Mouse (Mus musculus) frontal cortex, postnatal 14 days (tissue): Measurements from ENCODE around the gene Kcnh2.
"Not testable (repeated sequence)": the region's sequence is repeated elsewhere in the genome, so short reads cannot be mapped to it uniquely, and the experiment has no call there.

Experiments used
- DNase-seq, 2 experiments: peaks; one replicate each; pipeline ENCODE4 v3.0.0; 2022; ENCODE audit warnings: low spot score in 2 of 2

The Kcnh2 gene

GRCm38 (mm10) chr5:24351278-24351677 lies at the start of gene Kcnh2:
TSS of gene Kcnh2 (minus strand) at chr5:24351604.
- DNase-seq: no peak

- DNase-seq: no peak
Observed at GRCm38 (mm10) chr5:24400362-24400761, 49.0 kb upstream of the Kcnh2 start.

GRCm38 (mm10) chr5:24399686-24400085 lies 48.3 kb upstream of the Kcnh2 start:
- DNase-seq: no peak

GRCm38 (mm10) chr5:24396254-24396653 lies 44.9 kb upstream of the Kcnh2 start:
- DNase-seq: not testable (repeated sequence)

- peak; percentile 94 to 95 for DNase-seq
Observed at GRCm38 (mm10) chr5:24394165-24394894, 42.9 kb upstream of the Kcnh2 start.

GRCm38 (mm10) chr5:24393392-24393997 lies 42.1 kb upstream of the Kcnh2 start, which contains the start of gene Abcb8:
TSS of gene Abcb8 (plus strand) at chr5:24393663.
- DNase-seq: peak; percentile 72 to 76

GRCm38 (mm10) chr5:24392724-24393123 lies 41.3 kb upstream of the Kcnh2 start:
- DNase-seq: no peak

- no peak for DNase-seq
Observed at GRCm38 (mm10) chr5:24391864-24392263, 40.5 kb upstream of the Kcnh2 start, which contains the start of gene Atg9b. TSS of gene Atg9b (minus strand) at chr5:24392143.

GRCm38 (mm10) chr5:24389658-24390020 lies 38.2 kb upstream of the Kcnh2 start:
- DNase-seq: no peak

- no peak for DNase-seq
Observed at GRCm38 (mm10) chr5:24389011-24389657, 37.7 kb upstream of the Kcnh2 start.

GRCm38 (mm10) chr5:24388246-24388915 lies 37.0 kb upstream of the Kcnh2 start:
- no peak for DNase-seq

GRCm38 (mm10) chr5:24387264-24388241 lies 36.1 kb upstream of the Kcnh2 start:
- peak; percentile 60 to 61 for DNase-seq

GRCm38 (mm10) chr5:24385887-24386550 lies 34.6 kb upstream of the Kcnh2 start:
- DNase-seq: no peak

GRCm38 (mm10) chr5:24385374-24385773 lies 34.0 kb upstream of the Kcnh2 start:
- no peak for DNase-seq

- no peak for DNase-seq
Observed at GRCm38 (mm10) chr5:24384407-24384806, 33.0 kb upstream of the Kcnh2 start.

GRCm38 (mm10) chr5:24383026-24383859 lies 31.8 kb upstream of the Kcnh2 start:
- DNase-seq: peak; percentile 86 to 87

GRCm38 (mm10) chr5:24381988-24382387 lies 30.6 kb upstream of the Kcnh2 start:
- no peak for DNase-seq

GRCm38 (mm10) chr5:24381486-24381885 lies 30.1 kb upstream of the Kcnh2 start:
- DNase-seq: no peak

GRCm38 (mm10) chr5:24380499-24380898 lies 29.1 kb upstream of the Kcnh2 start:
- DNase-seq: no peak

GRCm38 (mm10) chr5:24379501-24379900 lies 28.1 kb upstream of the Kcnh2 start:
- no peak for DNase-seq
